Mouse (Mus musculus): Measurements from ENCODE around the gene Esrrg. TPM values are rescaled to one million over a fixed set of nuclear protein-coding genes. Genes with fewer than 3 reads are reported as not detected.

The Esrrg gene
- polyA plus RNA-seq, 1 experiment from 2014 or later: 27.1 TPM

DNA sequence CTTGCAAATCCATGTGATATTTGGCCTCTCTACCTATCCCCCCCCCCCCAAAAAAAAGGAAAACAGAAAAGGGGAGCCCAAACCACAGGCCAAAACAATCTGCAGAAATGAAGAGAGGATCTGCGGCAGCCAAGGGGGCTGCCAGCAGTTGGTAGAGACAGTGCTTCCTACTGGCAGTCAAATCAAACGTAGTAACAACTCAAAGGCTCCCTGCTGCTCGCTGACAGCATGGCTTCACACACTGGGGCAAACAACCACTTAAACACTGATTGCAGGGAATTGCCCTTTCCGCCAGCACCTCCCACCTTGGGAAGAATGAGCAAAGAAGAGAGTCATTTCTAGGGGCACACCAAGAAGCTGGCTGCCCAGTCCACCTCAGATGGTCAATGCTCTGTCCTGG lies 422.7 kb downstream of the Esrrg start:
- no peak overlapping the region for H3K9ac ChIP-seq
- H3K4me1 ChIP-seq: no peaks in the 10 kb centered on the region
- peaks cover 13% of the 10 kb centered on the region for H3K27me3 ChIP-seq
- H3K27ac ChIP-seq: no peak overlapping the region
- WGBS: 35% methylated on average over 4 of the region's 4 CpGs
- ATAC-seq (replicated peaks; ENCODE audit: low FRiP score): no peak
- H3K4me3 ChIP-seq (replicated peaks): no peak overlapping the region
- no peak overlapping the region for H3K4me2 ChIP-seq
- no peaks in the 10 kb centered on the region for H3K9me3 ChIP-seq (replicated peaks)
- H3K36me3 ChIP-seq: no peaks in the 10 kb centered on the region

DNA sequence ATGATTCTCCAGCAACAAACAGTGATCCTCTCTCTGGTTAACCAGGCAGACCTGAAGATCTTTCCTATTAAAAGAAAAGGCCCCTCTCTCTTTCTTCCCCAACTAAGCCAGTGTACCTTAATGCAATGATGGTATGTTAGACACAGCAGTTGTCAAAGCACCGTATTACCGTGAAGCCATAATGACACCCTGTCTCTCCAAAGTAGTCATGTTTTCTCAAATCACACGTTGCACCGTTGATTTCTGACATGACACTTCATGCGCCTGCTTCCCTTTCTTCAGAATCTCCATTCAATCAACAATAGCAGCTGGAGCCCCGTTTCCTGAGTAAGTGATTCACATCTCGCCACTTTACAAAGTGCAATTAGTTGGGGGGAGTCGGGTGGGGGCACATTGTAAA lies 427.4 kb downstream of the Esrrg start:
- Histone ChIP-seq H3K4me2 (no peak overlapping the region), H3K27ac (no peak overlapping the region), H3K4me3 (replicated peaks) (no peak overlapping the region), H3K27me3 (0 out of 2 replicates have a peak, but pooled peaks cover 3% of the 10 kb centered on the region), H3K36me3 (no peaks in the 10 kb centered on the region), H3K9ac (no peak overlapping the region), H3K9me3 (replicated peaks) (no peaks in the 10 kb centered on the region), H3K4me1 (no peaks in the 10 kb centered on the region)
- 29% methylated on average over 8 of the region's 8 CpGs for WGBS
- ATAC-seq (replicated peaks; ENCODE audit: low FRiP score): no peak

DNA sequence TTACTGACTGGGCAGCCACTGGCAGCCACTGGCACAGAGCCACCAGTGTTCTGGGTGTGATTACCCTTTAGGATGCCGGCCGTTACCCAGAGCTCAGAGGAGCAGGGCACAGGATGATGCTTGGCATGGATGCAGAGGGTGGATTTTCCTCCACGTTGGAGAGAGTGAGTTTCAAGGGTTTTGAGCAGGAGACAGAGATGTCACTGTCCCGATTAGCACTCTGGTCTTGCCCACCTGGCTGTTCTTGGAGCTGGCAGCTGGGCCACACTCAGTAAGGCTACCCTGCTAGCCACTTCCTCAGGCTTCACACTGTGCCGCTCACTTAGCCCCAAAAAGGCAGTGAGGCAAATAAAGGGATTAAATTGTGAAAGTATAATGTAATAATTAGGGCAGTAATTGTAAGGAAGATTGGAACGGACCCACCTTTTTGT lies 438.1 kb downstream of the Esrrg start:
- no peaks in the 10 kb centered on the region for H3K9me3 ChIP-seq (replicated peaks)
- H3K4me2 ChIP-seq: no peak overlapping the region
- H3K4me3 ChIP-seq (replicated peaks): no peak overlapping the region
- no peaks in the 10 kb centered on the region for H3K36me3 ChIP-seq
- H3K9ac ChIP-seq: no peak overlapping the region
- no peak for ATAC-seq (replicated peaks; ENCODE audit: low FRiP score)
- H3K27ac ChIP-seq: no peak overlapping the region
- H3K27me3 ChIP-seq: no peaks in the 10 kb centered on the region
- no peaks in the 10 kb centered on the region for H3K4me1 ChIP-seq
- 78% methylated on average over 6 of the region's 6 CpGs for WGBS

DNA sequence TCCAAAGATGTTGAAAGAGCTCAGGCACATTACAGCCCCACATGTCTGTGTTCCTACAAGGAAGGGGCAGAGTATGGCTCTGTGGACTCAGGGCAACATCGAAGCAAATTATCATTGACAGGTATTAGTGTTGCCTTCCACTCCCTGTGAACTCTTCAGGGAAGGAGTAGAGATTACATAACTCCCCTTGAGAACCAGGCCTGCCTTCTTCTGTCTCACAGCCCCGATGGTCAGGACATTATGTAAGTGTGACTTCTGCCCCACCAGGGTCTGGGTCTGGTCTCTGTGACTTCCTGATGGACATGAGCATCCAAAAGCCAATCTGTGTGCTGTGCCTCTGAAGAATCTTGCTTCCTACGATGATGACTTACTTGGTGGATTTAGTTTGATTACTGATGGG lies 438.6 kb downstream of the Esrrg start:
- no peak overlapping the region for H3K4me3 ChIP-seq (replicated peaks)
- no peaks in the 10 kb centered on the region for H3K4me1 ChIP-seq
- no peaks in the 10 kb centered on the region for H3K27me3 ChIP-seq
- no peak overlapping the region for H3K27ac ChIP-seq
- no peaks in the 10 kb centered on the region for H3K36me3 ChIP-seq
- no peak overlapping the region for H3K9ac ChIP-seq
- H3K4me2 ChIP-seq: no peak overlapping the region
- 77% methylated on average over 3 of the region's 3 CpGs for WGBS
- no peaks in the 10 kb centered on the region for H3K9me3 ChIP-seq (replicated peaks)
- ATAC-seq (replicated peaks; ENCODE audit: low FRiP score): no peak

DNA sequence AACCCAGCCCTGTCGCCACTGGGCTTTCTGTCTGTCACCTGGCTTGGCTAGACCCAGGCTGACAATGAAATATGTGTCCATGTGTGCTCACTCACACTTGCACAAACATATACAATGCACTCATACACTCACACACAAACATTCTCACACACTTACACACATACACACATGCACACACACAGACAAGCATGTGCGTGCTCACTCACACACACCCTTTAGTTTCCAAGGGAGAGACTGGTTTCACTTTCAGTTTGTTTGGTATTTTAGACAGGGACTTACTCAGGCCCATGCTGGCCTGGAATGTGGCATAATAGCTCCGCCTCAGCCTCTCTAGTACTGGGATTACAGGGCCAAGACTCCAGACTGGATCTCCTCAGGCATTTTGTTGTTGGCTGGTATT lies 447.3 kb downstream of the Esrrg start:
- Histone ChIP-seq H3K4me3 (replicated peaks) (no peak overlapping the region), H3K36me3 (no peaks in the 10 kb centered on the region), H3K9me3 (replicated peaks) (no peaks in the 10 kb centered on the region), H3K4me1 (no peaks in the 10 kb centered on the region), H3K9ac (no peak overlapping the region), H3K27me3 (no peaks in the 10 kb centered on the region), H3K27ac (no peak overlapping the region), H3K4me2 (no peak overlapping the region)
- ATAC-seq (replicated peaks; ENCODE audit: low FRiP score): no peak
- WGBS: 81% methylated on average over 3 of the region's 3 CpGs

DNA sequence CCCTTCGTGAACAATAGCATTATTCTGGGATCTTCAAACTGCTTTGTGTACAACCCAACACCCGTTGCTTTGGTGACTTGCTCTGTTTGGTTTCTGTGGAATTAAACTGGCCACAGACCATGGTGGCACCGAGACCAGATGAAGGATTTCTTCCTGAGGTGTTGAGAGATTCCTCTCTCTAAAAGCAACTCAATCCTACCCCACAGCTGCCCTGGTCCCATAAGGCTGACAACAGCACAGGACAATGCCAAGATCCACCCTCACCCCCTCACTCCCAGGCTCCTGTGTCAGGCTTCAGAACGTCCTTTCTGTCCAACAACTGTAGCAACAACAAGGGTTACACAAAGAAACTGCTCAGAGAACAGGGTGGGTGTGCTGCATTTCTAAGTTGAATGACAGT lies 449.3 kb downstream of the Esrrg start:
- Histone ChIP-seq H3K9ac (no peak overlapping the region), H3K27me3 (no peaks in the 10 kb centered on the region), H3K4me1 (no peaks in the 10 kb centered on the region), H3K4me2 (no peak overlapping the region), H3K36me3 (no peaks in the 10 kb centered on the region), H3K4me3 (replicated peaks) (no peak overlapping the region), H3K9me3 (replicated peaks) (no peaks in the 10 kb centered on the region), H3K27ac (no peak overlapping the region)
- WGBS: 77% methylated on average over 4 of the region's 4 CpGs
- ATAC-seq (replicated peaks; ENCODE audit: low FRiP score): no peak

DNA sequence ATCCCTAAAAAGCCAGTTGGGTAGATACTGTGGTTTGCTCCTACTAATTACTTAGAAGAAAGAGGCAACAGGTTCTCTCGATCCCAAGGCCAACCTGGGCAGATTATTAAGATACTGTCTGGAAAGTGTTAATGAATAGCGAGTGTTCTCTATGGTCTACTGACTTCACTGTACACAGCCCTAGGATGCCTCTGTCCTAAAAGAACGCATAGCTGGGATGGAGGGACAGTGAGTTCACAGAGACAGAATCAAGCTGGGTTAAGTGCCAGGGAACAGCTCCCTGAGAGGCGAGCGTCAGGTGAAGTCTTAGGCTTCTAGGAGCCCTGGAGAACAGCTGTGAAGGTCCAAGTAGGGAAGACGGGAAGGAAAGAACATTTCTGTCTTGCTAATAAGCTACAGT lies 450.4 kb downstream of the Esrrg start:
- H3K4me2 ChIP-seq: no peak overlapping the region
- 0 out of 2 replicates have a peak overlapping the region, but pooled peaks have one; percentile 41 for H3K27ac ChIP-seq
- peak; percentile 62; the same call in 1 of the 2 replicates for ATAC-seq (replicated peaks; ENCODE audit: low FRiP score)
- no peaks in the 10 kb centered on the region for H3K27me3 ChIP-seq
- H3K9ac ChIP-seq: no peak overlapping the region
- H3K4me1 ChIP-seq: no peaks in the 10 kb centered on the region
- H3K9me3 ChIP-seq (replicated peaks): no peaks in the 10 kb centered on the region
- WGBS: 66% methylated on average over 6 of the region's 6 CpGs
- H3K4me3 ChIP-seq (replicated peaks): no peak overlapping the region
- no peaks in the 10 kb centered on the region for H3K36me3 ChIP-seq

DNA sequence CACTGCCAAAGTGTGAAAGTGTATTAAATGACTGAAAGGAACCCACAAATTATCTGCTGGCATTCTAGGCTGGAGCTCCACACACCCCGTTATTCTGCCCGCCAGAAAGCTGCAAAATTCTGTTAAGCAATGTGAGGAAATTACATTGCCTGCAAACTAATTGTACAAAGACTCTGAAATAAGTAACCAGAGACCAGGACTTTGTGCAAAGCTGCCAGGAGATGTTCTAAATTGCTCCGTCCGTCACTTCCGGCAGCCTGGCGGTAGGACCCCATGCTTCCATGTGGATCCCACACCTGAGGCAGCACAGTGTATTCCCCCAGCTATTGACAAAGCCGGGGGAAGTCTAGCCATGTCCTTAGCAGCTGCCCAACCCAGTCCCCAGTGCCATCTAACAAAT lies 451.9 kb downstream of the Esrrg start:
- Histone ChIP-seq H3K4me1 (no peaks in the 10 kb centered on the region), H3K9ac (no peak overlapping the region), H3K27me3 (no peaks in the 10 kb centered on the region), H3K27ac (no peak overlapping the region), H3K4me2 (no peak overlapping the region), H3K4me3 (replicated peaks) (no peak overlapping the region), H3K36me3 (no peaks in the 10 kb centered on the region), H3K9me3 (replicated peaks) (no peaks in the 10 kb centered on the region)
- no peak for ATAC-seq (replicated peaks; ENCODE audit: low FRiP score)
- 81% methylated on average over 7 of the region's 7 CpGs for WGBS

DNA sequence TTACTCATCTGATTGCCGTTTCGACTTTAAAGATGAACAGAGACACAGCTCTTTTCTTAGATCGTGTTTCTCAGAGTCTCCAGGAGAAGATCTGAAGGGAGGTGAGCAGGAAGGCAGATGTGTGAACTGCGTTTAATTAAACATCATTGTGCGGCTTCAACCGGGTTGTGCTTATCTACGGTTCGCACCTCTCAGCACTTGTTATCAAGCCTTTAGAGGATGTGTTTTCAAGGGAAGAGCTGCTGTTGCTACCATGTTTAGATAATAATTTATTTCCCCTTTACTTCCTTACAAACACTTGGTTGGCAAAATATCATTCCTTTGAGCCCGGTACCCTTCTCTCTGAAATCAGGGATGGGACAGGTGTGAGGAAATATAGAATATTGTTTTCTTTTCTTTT lies 460.2 kb downstream of the Esrrg start:
- Histone ChIP-seq H3K9me3 (replicated peaks) (no peaks in the 10 kb centered on the region), H3K4me3 (replicated peaks) (no peak overlapping the region), H3K4me1 (no peaks in the 10 kb centered on the region), H3K27me3 (no peaks in the 10 kb centered on the region), H3K9ac (no peak overlapping the region), H3K4me2 (no peak overlapping the region), H3K36me3 (no peaks in the 10 kb centered on the region), H3K27ac (no peak overlapping the region)
- WGBS: 75% methylated on average over 9 of the region's 9 CpGs
- no peak for ATAC-seq (replicated peaks; ENCODE audit: low FRiP score)

DNA sequence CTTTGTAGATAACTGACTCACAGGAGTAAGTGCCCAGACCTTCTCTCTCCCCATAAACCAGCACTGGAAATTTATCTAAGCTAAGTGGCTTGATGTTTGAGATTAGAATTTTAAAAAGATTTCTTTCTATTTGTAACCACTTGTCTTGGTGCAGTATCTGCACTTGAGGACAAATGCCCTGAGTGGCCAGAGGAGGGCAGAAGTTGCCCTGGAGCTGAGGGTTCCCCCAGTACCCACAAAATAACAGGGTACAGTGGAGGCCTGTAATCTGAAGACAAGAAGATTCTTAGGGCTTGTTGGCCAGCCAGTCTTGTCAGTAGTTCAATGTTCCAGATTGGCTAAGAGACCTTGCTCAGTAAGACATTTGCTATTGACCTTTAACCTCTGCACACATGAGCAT lies 461.3 kb downstream of the Esrrg start:
- ATAC-seq (replicated peaks; ENCODE audit: low FRiP score): no peak
- no peaks in the 10 kb centered on the region for H3K36me3 ChIP-seq
- H3K27me3 ChIP-seq: no peaks in the 10 kb centered on the region
- H3K4me1 ChIP-seq: no peaks in the 10 kb centered on the region
- no peak overlapping the region for H3K27ac ChIP-seq
- no peak overlapping the region for H3K4me2 ChIP-seq
- no peaks in the 10 kb centered on the region for H3K9me3 ChIP-seq (replicated peaks)
- H3K4me3 ChIP-seq (replicated peaks): no peak overlapping the region
- H3K9ac ChIP-seq: no peak overlapping the region

DNA sequence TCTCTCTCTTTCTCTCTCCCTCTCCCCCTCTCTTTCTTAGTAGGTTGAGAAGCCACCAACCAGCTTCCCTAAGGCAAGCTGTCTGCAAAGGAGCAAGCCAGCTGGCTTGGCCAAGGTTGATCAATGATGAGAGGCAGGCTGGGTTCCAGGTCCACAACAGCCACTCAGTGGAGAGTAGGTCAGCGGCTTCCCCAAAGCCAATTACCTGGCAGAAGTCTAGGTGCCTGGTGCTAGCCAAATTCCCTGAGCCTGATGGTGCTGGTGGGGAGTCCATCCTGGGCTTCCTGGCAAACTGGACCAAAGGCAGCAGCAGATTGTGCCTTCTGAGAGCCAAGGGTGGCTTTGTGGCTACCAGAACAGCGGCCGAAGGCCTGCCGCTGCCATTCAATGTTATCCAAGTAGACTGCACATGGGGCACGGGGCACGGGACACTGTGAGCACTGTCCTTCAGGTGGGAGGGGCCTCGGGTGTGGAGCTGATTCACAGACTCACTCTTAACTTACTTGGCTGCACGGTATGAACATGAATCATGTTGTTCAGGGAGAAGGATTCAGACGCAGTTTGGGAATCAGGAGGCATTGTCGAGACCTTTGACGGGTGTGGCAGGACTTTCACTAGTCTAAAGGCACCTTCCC lies 469.1 kb downstream of the Esrrg start:
- no peaks in the 10 kb centered on the region for H3K36me3 ChIP-seq
- WGBS: 87% methylated on average over 11 of the region's 11 CpGs
- no peaks in the 10 kb centered on the region for H3K4me1 ChIP-seq
- no peak overlapping the region for H3K9ac ChIP-seq
- H3K27me3 ChIP-seq: no peaks in the 10 kb centered on the region
- no peak overlapping the region for H3K4me2 ChIP-seq
- no peak overlapping the region for H3K27ac ChIP-seq
- H3K9me3 ChIP-seq (replicated peaks): no peaks in the 10 kb centered on the region
- H3K4me3 ChIP-seq (replicated peaks): no peak overlapping the region
- ATAC-seq (replicated peaks; ENCODE audit: low FRiP score): no peak

DNA sequence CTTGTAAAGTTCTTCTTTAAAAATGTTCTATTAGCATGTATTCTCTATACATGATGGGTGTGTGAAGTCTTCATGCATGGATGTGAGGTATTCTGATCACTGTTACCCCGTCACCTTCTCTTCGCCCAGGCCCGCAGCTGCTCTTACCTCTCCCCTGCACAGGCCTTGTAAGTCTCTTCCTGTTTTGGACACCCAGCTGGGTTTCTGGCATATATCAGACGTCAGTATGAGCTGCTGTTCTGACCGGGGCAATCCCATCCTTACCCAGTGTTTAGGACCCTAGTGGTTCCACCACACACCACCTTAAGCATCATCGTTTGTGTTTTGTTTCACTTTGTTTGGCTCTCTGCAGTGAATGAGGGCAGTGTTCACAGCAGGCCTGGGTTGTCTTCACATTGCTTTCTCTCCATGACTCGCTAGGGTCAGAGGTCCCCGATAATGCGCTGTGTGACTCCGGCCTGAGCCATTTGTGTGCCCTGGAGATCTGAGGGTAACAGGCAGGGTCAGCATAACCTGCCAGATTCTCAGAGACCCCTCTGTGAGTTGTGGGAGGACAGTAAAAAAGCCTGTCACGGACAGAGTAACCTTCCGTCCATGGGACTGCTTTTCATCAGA lies 471.8 kb downstream of the Esrrg start:
- Histone ChIP-seq H3K4me3 (replicated peaks) (no peak overlapping the region), H3K4me1 (no peaks in the 10 kb centered on the region), H3K27ac (no peak overlapping the region), H3K9ac (no peak overlapping the region), H3K36me3 (no peaks in the 10 kb centered on the region), H3K9me3 (replicated peaks) (no peaks in the 10 kb centered on the region), H3K27me3 (no peaks in the 10 kb centered on the region), H3K4me2 (no peak overlapping the region)
- no peak for ATAC-seq (replicated peaks; ENCODE audit: low FRiP score)
- WGBS: 59% methylated on average over 12 of the region's 12 CpGs
